Mouse (Mus musculus) lung, postnatal 25 days (tissue): Measurements from ENCODE around the gene 1700020D05Rik.
A peak's percentile ranks its signal among the peaks of the same experiment; 100 is the strongest.
"Not testable (repeated sequence)": the region's sequence is repeated elsewhere in the genome, so short reads cannot be mapped to it uniquely, and the experiment has no call there.

Experiments used
- DNase-seq: peaks from one replicate; pipeline ENCODE4 v3.0.0; 2022; ENCODE audit warnings: low spot score

The 1700020D05Rik gene

GRCm38 (mm10) chr19:5494314-5494713 is 9.3 kb downstream of the 1700020D05Rik start:
- no peak for DNase-seq

GRCm38 (mm10) chr19:5493301-5493721 is 10.3 kb downstream of the 1700020D05Rik start:
- DNase-seq: not testable (repeated sequence)

- no peak for DNase-seq
Observed at GRCm38 (mm10) chr19:5492641-5493040, 10.9 kb downstream of the 1700020D05Rik start.

GRCm38 (mm10) chr19:5490898-5491708 is 12.5 kb downstream of the 1700020D05Rik start:
- DNase-seq: peak; percentile 91

- DNase-seq: peak; percentile 97
Observed at GRCm38 (mm10) chr19:5490313-5490897, 13.2 kb downstream of the 1700020D05Rik start, which contains the start of gene Cfl1. Cfl1 (plus strand) TSS chr19:5490455.

GRCm38 (mm10) chr19:5489721-5490120 is 13.9 kb downstream of the 1700020D05Rik start:
- DNase-seq: not testable (repeated sequence)

- DNase-seq: peak; percentile 99
Observed at GRCm38 (mm10) chr19:5488878-5489571, 14.6 kb downstream of the 1700020D05Rik start.

- peak; percentile 98 for DNase-seq
Observed at GRCm38 (mm10) chr19:5487768-5488550, 15.6 kb downstream of the 1700020D05Rik start, which contains the start of gene Mus81. Mus81 (minus strand) TSS chr19:5488402.

- no peak for DNase-seq
Observed at GRCm38 (mm10) chr19:5486771-5487170, 16.8 kb downstream of the 1700020D05Rik start.

GRCm38 (mm10) chr19:5486286-5486685 is 17.3 kb downstream of the 1700020D05Rik start:
- DNase-seq: peak; percentile 62

- DNase-seq: no peak
Observed at GRCm38 (mm10) chr19:5485821-5486220, 17.8 kb downstream of the 1700020D05Rik start.

GRCm38 (mm10) chr19:5485371-5485770 is 18.2 kb downstream of the 1700020D05Rik start:
- no peak for DNase-seq

GRCm38 (mm10) chr19:5484496-5484895 is 19.1 kb downstream of the 1700020D05Rik start:
- DNase-seq: no peak

GRCm38 (mm10) chr19:5483386-5484359 is 19.9 kb downstream of the 1700020D05Rik start:
- no peak for DNase-seq

GRCm38 (mm10) chr19:5481398-5481797 is 22.2 kb downstream of the 1700020D05Rik start:
- DNase-seq: no peak

GRCm38 (mm10) chr19:5480016-5480415 is 23.6 kb downstream of the 1700020D05Rik start:
- no peak for DNase-seq

- DNase-seq: no peak
Observed at GRCm38 (mm10) chr19:5477668-5478300, 25.8 kb downstream of the 1700020D05Rik start.

GRCm38 (mm10) chr19:5477004-5477667 is 26.5 kb downstream of the 1700020D05Rik start:
- no peak for DNase-seq

GRCm38 (mm10) chr19:5475069-5475714 is 28.4 kb downstream of the 1700020D05Rik start:
- DNase-seq: no peak
